Mouse (Mus musculus): ENCODE data around the gene Lsm7. TPM values are rescaled to one million over a fixed set of nuclear protein-coding genes. Genes with fewer than 3 reads are reported as not detected.
"Not testable (repeated sequence)": the region's sequence is repeated elsewhere in the genome, so short reads cannot be mapped to it uniquely, and the experiment has no call there.

The Lsm7 gene
- total RNA-seq, 2 experiments from 2014 or later = 51.6 to 53.3 TPM

DNA sequence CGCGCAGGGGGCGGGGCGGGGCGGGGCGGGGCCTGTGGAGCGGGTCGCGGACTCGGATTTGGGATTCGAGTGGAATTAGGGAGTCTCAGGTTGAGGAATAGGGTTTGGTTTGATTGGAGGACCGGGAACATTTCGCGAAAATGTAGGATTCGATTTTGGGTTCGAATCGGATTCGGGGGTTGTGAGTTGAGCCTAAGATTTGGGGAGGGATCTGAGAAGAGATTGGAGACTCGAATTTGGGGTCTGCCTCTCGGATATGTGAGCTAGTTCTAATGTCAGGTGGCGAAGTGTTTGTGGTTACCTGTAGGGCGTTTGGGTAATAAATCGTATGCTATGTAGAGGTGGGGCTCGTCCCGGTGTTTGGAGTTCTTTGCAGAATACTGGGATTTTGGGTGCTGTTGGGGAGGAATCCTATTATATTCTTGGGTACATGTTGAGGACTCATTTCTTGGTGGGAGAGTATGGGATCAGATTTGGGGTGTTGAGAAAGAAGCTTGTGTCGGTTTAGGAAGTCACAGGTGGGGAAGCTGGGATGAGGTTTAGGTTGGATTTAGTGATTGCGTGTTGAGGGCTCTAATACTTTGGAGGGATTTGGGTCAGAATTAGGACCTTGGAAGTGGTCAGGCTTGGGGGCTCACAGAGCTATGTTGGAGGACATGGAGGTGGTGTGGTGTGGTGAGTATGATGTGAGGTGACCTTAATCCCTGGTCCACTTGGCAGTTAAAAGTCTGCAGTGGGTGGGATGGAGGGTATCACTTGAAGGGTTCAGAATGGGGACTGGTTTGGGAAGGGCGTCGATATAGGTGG lies 27.7 kb downstream of the Lsm7 start:
- no peak for DNase-seq (ENCODE audit: low spot score in 2 of 2)
- H3K27ac ChIP-seq = peak overlapping the region; percentile 98
- TF ChIP-seq CTCF (conservative IDR thresholded peaks at IDR 0.05) = no peak
- peak overlapping the region; percentile 96 for H3K4me3 ChIP-seq

DNA sequence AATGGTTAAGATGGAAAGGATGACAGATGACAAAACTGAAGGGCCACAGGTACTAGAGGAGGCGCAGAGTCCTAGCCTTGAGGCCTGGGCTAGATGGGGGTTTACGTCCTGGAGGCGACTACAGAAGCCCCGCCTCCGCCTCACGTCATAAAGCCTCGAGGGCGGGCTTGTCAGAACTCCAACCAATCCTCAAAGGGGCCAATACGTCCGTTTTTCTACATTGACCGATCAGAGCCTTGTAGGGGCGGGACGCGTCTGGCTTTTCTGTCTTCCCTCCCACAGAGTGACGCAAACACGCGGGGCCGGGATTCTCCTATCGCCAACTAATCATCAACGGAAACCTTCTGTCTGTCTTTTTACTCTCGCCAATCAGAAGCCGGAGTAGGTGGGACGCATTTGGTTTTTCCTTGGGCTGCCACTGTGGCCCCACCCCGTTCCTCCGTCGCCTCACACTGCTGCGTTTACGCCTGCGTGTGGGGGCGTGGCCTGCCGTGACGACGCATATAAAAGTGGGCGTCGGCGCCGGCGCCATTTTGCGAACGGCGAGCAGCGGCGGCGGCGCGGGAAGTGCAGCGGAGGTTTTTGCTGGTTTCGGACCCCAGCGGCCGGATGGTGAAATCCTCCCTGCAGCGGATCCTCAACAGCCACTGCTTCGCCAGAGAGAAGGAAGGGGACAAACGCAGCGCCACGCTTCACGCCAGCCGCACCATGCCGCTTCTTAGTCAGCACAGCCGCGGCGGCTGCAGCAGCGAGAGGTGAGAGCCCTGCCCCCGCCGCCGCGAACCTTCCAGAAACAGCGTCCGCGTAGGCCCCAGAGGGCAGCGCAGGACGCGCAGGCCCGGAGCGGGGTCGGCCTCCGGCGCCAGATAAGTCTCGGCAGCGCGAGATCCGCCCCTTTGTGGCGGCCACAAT lies 28.6 kb downstream of the Lsm7 start, which contains the start of gene Oaz1:
Gene Oaz1 (plus strand): TSS at position 506 of the 912 bp plus-strand sequence.
- peak; percentile 99 to 100 for DNase-seq (ENCODE audit: low spot score in 2 of 2)
- peak within 1 kb of the TSS; percentile 98 for H3K27ac ChIP-seq
- TF ChIP-seq CTCF (conservative IDR thresholded peaks at IDR 0.05) = peak; percentile 45
- peak within 1 kb of the TSS; percentile 96 for H3K4me3 ChIP-seq

DNA sequence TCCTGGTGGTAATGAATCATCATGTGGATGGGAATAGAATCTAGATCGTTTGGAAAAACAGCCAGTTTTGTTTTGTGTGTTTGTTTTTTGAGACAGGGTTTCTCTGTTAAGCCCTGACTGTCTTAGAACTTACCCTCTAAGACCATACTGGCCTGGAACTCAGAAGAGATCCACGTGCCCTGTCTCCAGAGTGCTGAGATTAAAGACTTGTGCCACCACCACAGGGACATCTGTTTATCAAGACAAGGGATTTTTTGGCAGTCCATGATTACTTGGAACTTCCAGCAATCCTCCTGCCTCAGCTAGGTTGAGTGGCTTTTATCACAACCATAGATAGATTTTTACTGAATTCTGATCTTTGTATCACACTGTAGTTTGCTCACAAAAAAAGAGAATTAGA lies 30.2 kb downstream of the Lsm7 start:
- H3K27ac ChIP-seq = no peak overlapping the region
- no peak for TF ChIP-seq CTCF (conservative IDR thresholded peaks at IDR 0.05)
- no peak overlapping the region for H3K4me3 ChIP-seq
- no peak for DNase-seq (ENCODE audit: low spot score in 2 of 2)

DNA sequence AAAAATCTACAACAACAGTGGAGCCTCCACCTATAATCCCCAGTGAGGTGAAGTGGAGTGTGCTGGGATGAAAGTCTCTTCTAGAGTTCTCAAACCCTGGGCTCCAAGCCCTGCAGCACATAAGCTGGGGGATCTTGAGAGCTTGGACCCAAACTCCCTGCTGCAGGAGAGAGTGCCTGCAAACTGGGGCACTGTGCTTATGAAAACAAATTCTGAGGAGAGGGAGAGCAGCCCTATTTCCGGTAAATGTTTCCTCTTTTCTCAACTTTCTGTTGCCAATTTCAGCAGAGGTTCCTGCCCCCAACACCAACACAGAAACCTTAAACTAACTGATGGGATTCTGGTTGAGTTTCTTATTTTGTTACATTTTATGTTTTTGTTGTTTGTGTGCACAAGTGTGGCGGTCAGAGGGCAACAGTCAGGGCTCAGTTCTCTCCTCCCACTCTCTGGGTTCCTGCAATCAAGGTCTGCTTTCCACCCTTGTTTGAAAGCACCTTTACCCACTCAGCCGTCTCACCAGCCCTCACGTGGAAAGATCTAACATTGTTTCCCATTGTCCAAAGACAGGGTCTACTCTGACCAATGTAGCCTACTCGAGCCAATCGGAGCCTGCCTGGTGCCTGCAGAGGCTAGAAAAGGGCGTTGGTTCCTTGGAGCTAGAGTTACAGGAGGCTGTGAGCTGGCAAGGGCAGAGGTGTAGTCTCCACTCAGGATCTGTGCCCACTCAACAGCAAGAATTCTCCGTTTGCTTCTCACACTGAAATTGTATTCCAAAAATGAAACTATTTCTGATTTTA lies 31.0 kb downstream of the Lsm7 start:
- DNase-seq (ENCODE audit: low spot score in 2 of 2) = no peak
- Histone ChIP-seq H3K4me3 (no peak overlapping the region), H3K27ac (0 out of 2 replicates have a peak overlapping the region, but pooled peaks have one; percentile 28)
- TF ChIP-seq CTCF (conservative IDR thresholded peaks at IDR 0.05) = no peak

DNA sequence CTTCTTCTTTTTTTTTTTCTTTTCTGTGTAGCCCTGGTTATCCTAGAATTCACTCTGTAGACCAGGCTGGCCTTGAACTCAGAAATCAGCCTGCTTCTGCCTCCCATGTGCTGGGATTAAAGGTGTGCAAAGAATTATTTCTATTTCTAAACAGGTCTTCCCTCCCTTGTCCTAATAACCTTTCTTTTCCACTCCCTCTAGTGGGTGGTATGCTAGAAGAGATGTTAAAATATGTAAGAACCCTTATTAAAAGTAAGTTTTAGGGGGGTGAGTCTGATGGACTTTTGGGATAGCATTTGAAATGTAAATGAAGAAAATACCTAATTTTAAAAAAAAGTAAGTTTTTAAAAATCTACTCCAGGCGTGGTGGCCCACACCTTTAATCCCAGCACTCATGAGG lies 31.7 kb downstream of the Lsm7 start:
- H3K27ac ChIP-seq = no peak overlapping the region
- TF ChIP-seq CTCF (conservative IDR thresholded peaks at IDR 0.05) = no peak
- H3K4me3 ChIP-seq = no peak overlapping the region
- no peak for DNase-seq (ENCODE audit: low spot score in 2 of 2)

DNA sequence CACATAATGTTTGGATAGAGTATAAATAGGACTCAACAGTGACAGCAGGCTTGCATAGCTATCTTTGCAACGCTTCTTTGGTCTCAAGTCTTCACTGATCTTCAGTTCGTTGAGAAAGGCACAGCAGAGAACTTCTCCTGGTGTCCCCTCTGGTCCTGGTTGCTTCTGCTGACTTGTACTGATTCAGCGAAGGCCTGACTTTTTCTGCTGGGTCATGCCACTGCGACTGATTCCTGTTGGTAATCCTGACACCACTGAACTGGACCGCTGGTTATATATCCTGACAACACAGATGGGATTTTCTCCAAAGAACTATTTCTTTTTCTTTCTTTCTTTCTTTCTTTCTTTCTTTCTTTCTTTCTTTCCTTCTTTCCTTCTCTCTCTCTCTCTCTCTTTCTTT lies 32.5 kb downstream of the Lsm7 start:
- no peak for DNase-seq (ENCODE audit: low spot score in 2 of 2)
- no peak for TF ChIP-seq CTCF (conservative IDR thresholded peaks at IDR 0.05)
- Histone ChIP-seq H3K27ac (no peak overlapping the region), H3K4me3 (no peak overlapping the region)

DNA sequence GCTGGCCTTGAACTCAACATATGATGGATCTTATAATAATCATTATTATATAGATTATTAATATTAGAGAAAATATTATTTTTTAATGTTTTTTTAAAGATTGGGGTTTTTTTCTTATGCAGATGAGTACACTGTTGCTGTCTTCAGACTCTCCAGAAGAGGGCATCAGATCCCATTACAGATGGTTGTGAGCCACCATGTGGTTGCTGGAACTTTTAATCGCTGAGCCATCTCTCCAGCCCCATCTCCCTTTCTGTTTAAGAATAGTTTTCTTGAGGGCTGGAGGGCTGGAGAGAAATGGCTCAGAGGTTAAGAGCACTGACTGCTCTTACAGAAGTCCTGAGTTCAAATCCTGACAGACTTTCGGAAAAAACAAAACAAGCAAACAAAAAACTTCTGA lies 33.0 kb downstream of the Lsm7 start:
- Histone ChIP-seq H3K4me3 (no peak overlapping the region), H3K27ac (no peak overlapping the region)
- no peak for DNase-seq (ENCODE audit: low spot score in 2 of 2)
- TF ChIP-seq CTCF (conservative IDR thresholded peaks at IDR 0.05) = peak; percentile 91

DNA sequence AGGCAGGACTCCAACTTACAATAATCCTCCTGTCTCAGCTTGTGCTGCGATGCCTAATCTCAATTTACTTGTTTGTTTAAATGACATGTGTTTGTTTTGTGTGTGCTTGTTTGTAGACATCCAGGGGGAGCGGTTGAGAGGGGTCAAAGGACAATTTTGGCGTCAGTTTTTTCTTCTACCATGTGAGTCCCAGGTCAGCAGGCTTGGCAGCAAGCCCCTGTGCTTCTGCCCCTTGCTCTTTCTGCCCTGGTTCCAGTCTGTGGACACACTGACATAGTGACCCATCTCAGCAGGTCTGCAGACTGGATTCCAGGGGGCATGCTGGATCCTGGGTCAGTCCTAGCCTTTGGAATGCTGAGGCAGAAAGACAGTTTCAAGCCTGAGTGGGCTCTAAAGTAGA lies 35.6 kb downstream of the Lsm7 start:
- DNase-seq (ENCODE audit: low spot score in 2 of 2) = no peak
- no peak overlapping the region for H3K4me3 ChIP-seq
- no peak for TF ChIP-seq CTCF (conservative IDR thresholded peaks at IDR 0.05)

DNA sequence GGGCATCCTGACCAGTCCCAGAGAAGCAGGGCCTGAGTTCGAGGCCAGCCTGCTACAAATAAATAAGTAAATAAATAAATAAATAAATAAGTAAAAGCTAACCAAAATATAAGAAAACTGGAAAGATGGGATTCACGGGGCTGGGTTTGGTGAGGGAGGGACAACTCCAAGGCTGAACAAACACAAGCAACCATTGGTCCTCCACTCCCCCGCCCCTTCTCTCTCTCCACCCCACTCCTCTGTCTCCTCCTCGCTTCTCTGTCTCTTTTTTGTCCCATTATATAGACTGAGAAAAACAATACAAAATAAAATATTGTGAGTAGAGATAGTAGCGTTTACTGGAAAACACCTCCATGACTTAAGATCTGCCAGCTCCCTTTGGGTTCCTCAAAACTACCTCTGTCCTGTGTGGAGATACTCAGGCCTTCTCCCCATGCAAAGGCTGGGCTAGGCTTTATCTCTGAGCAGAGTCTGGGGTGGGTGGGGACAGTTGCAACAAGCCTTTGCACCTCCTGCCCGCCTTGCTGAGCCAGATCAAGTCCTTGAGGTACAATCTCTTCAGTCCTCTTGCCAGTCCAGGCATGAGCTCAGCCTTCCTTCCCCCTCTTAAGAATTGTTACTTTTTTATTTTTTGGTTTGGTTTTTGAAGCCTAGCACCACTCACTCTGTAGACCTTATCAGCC lies 36.3 kb downstream of the Lsm7 start:
- Histone ChIP-seq H3K27ac (no peak overlapping the region), H3K4me3 (no peak overlapping the region)
- TF ChIP-seq CTCF (conservative IDR thresholded peaks at IDR 0.05) = no peak
- DNase-seq (ENCODE audit: low spot score in 2 of 2) = no peak

More for the DNA sequence above, 35.6 kb downstream of the Lsm7 start:
- no peak overlapping the region for H3K27ac ChIP-seq

DNA sequence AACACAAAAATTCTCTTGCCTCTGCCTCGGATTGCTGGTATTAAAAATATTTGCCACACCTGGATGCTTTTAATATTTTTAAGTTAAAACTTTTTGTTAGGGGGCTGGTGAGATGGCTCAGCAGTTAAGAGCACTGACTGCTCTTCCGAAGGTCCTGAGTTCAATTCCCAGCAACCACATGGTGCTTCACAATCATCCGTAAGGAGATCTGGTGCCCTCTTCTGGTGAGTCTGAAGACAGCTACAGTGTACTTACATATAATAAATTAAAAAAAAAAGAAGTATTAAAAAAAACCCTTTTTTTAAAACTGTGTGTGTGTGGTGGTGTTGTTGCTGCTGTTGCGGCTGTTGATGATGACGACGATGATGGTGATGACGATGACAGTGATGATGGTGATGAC lies 37.1 kb downstream of the Lsm7 start:
- H3K27ac ChIP-seq, H3K4me3 ChIP-seq: not testable (repeated sequence)
- TF ChIP-seq CTCF (conservative IDR thresholded peaks at IDR 0.05) = peak; percentile 62

DNA sequence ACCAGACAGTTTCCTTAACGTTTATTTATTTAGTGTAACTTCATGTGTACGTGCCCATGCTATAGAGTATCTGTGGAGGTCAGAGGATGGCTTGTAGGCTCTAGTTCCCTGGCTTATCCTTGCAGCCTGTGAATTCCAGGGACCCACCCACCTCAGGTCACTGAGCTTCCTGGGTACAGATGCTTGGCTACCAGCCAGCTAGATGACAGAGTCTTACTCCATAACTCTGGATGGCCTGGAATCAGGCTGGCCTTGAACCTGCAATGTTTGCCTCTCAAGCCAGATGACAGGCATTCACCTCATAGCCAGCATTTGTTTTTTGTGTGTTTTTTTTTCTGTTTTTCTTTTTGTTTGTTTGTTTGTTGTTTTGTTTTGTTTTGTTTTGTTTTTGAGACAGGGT lies 37.8 kb downstream of the Lsm7 start:
- Histone ChIP-seq H3K4me3 (no peak overlapping the region), H3K27ac (no peak overlapping the region)
- no peak for TF ChIP-seq CTCF (conservative IDR thresholded peaks at IDR 0.05)
- DNase-seq (ENCODE audit: low spot score in 2 of 2) = no peak

More for the DNA sequence above, 37.1 kb downstream of the Lsm7 start:
- DNase-seq (ENCODE audit: low spot score in 2 of 2) = not testable (repeated sequence)

DNA sequence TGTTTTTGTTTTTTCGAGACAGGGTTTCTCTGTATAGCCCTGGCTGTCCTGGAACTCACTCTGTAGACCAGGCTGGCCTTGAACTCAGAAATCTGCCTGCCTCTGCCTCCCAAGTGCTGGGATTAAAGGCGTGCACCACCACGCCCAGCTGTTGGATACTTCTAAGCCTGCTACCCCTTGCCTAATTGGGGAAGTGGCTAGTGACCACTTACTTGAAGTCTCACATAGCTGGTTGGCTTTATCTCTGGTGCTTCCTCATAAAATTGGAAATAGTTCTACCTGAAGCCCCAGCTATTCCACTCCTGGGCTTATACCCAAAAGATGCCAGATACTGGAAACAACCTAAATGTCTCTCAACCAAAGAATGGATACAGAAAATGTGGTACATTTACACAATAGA lies 38.7 kb downstream of the Lsm7 start:
- H3K4me3 ChIP-seq; H3K27ac ChIP-seq; DNase-seq (ENCODE audit: low spot score in 2 of 2): not testable (repeated sequence)
